Mouse (Mus musculus): ENCODE measurements around the gene Morc2b. TPM values are rescaled to one million over a fixed set of nuclear protein-coding genes. Genes with fewer than 3 reads are reported as not detected.
"Not testable (repeated sequence)": the region's sequence is repeated elsewhere in the genome, so short reads cannot be mapped to it uniquely, and the experiment has no call there.

The Morc2b gene
- total RNA-seq (2014; fragmentation: Nextera tagmentation) (not detected in 2 replicates), total RNA-seq (2017) (0.12 and 0.22 TPM in 2 replicates), polyA plus RNA-seq (2012) (not detected in 2 replicates)

GRCm38 (mm10) chr17:33139261-33139820, at the start of gene Morc2b:
Gene Morc2b, minus strand, starts transcription at chr17:33139683.
- TF ChIP-seq GATA2 (IDR thresholded peaks at IDR 0.05; ENCODE audit: borderline replicate concordance, low read depth, low read length) (no peak), GATA1 (IDR thresholded peaks at IDR 0.05; ENCODE audit: borderline replicate concordance, low read length) (no peak), CTCF (IDR thresholded peaks at IDR 0.05; ENCODE audit: low read depth, low read length) (no peak), POLR2AphosphoS5 (IDR thresholded peaks at IDR 0.05; ENCODE audit: insufficient replicate concordance, low read depth, low read length) (no peak), TAL1 (conservative IDR thresholded peaks at IDR 0.05; ENCODE audit: low read depth, low read length) (no peak)
- no peak for ATAC-seq (ENCODE audit: extremely low read depth, insufficient number of reproducible peaks, low FRiP score, poor library complexity, severe bottlenecking)
- DNase-seq (ENCODE audit: low spot score), result no peak
- Histone ChIP-seq H3K9me3 (replicated peaks) (no peaks in the 10 kb centered on the region), H3K36me3 (replicated peaks) (no peaks in the 10 kb centered on the region), H3K4me1 (ENCODE audit: insufficient read depth, low read depth, low read length) (no peaks in the 10 kb centered on the region), H3K4me3 (ENCODE audit: low read depth, low read length) (no peak within 1 kb of the TSS), H3K27me3 (ENCODE audit: insufficient read depth, low read length) (no peaks in the 10 kb centered on the region)

GRCm38 (mm10) chr17:33168147-33168546, 28.7 kb upstream of the Morc2b start, which contains the start of gene Olfr55:
Gene Olfr55, plus strand, starts transcription at chr17:33168447.
- not testable (repeated sequence) for H3K4me3 ChIP-seq (ENCODE audit: low read depth, low read length); H3K4me1 ChIP-seq (ENCODE audit: insufficient read depth, low read depth, low read length); H3K27me3 ChIP-seq (ENCODE audit: insufficient read depth, low read length); DNase-seq (ENCODE audit: low spot score); ATAC-seq (ENCODE audit: extremely low read depth, insufficient number of reproducible peaks, low FRiP score, poor library complexity, severe bottlenecking); H3K36me3 ChIP-seq (replicated peaks); H3K9me3 ChIP-seq (replicated peaks)

- Histone ChIP-seq H3K9me3 (replicated peaks) (no peaks in the 10 kb centered on the region), H3K4me1 (ENCODE audit: insufficient read depth, low read depth, low read length) (no peaks in the 10 kb centered on the region), H3K27me3 (ENCODE audit: insufficient read depth, low read length) (no peaks in the 10 kb centered on the region), H3K4me3 (ENCODE audit: low read depth, low read length) (no peak overlapping the region), H3K36me3 (replicated peaks) (no peaks in the 10 kb centered on the region)
- TF ChIP-seq POLR2AphosphoS5 (IDR thresholded peaks at IDR 0.05; ENCODE audit: insufficient replicate concordance, low read depth, low read length) (no peak), TAL1 (conservative IDR thresholded peaks at IDR 0.05; ENCODE audit: low read depth, low read length) (no peak), CTCF (IDR thresholded peaks at IDR 0.05; ENCODE audit: low read depth, low read length) (no peak), GATA2 (IDR thresholded peaks at IDR 0.05; ENCODE audit: borderline replicate concordance, low read depth, low read length) (no peak), GATA1 (IDR thresholded peaks at IDR 0.05; ENCODE audit: borderline replicate concordance, low read length) (no peak)
- no peak for DNase-seq (ENCODE audit: low spot score)
- no peak for ATAC-seq (ENCODE audit: extremely low read depth, insufficient number of reproducible peaks, low FRiP score, poor library complexity, severe bottlenecking)
Observed at GRCm38 (mm10) chr17:33126257-33126656, 13.2 kb downstream of the Morc2b start.

- DNase-seq (ENCODE audit: low spot score) (no peak), ATAC-seq (ENCODE audit: extremely low read depth, insufficient number of reproducible peaks, low FRiP score, poor library complexity, severe bottlenecking) (no peak)
- no peak overlapping the region for H3K4me3 ChIP-seq (ENCODE audit: low read depth, low read length)
- H3K9me3 ChIP-seq (replicated peaks), result no peaks in the 10 kb centered on the region
- no peaks in the 10 kb centered on the region for H3K4me1 ChIP-seq (ENCODE audit: insufficient read depth, low read depth, low read length)
- H3K36me3 ChIP-seq (replicated peaks), result no peaks in the 10 kb centered on the region
- 0 out of 2 replicates have a peak, but pooled peaks cover 2% of the 10 kb centered on the region for H3K27me3 ChIP-seq (ENCODE audit: insufficient read depth, low read length)
- no peak for TF ChIP-seq GATA1 (IDR thresholded peaks at IDR 0.05; ENCODE audit: borderline replicate concordance, low read length)
- TF ChIP-seq CTCF (IDR thresholded peaks at IDR 0.05; ENCODE audit: low read depth, low read length), result no peak
- TF ChIP-seq POLR2AphosphoS5 (IDR thresholded peaks at IDR 0.05; ENCODE audit: insufficient replicate concordance, low read depth, low read length), result no peak
- no peak for TF ChIP-seq GATA2 (IDR thresholded peaks at IDR 0.05; ENCODE audit: borderline replicate concordance, low read depth, low read length)
- TF ChIP-seq TAL1 (conservative IDR thresholded peaks at IDR 0.05; ENCODE audit: low read depth, low read length), result no peak
Observed at GRCm38 (mm10) chr17:33124546-33124945, 14.9 kb downstream of the Morc2b start.

DNA sequence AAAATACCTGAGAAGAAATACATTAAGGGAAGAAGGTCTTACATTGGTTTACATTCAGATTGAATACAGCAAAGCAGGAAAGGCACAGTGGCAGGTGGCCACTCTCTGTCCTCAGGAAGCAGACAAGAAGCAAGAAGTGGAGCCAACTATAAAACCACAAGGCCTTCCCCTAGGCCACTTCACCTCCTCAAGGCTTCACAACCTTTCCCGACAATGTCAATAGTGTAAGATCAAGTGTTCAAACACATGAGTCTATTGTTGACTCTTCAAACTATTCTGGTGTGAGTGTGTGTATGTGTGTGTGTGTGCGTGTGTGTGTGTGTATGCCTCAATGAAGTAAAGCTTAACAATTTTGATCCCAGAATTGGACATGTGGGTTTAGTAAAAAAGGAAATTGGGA, 42.1 kb downstream of the Morc2b start:
- no peak overlapping the region for H3K4me3 ChIP-seq (ENCODE audit: low read depth, low read length)
- DNase-seq (ENCODE audit: low spot score) (no peak), ATAC-seq (ENCODE audit: extremely low read depth, insufficient number of reproducible peaks, low FRiP score, poor library complexity, severe bottlenecking) (no peak)
- peaks cover 9% of the 10 kb centered on the region for H3K36me3 ChIP-seq (replicated peaks)
- no peak for TF ChIP-seq TAL1 (conservative IDR thresholded peaks at IDR 0.05; ENCODE audit: low read depth, low read length)
- no peak for TF ChIP-seq CTCF (IDR thresholded peaks at IDR 0.05; ENCODE audit: low read depth, low read length)
- TF ChIP-seq POLR2AphosphoS5 (IDR thresholded peaks at IDR 0.05; ENCODE audit: insufficient replicate concordance, low read depth, low read length), result no peak
- no peak for TF ChIP-seq GATA2 (IDR thresholded peaks at IDR 0.05; ENCODE audit: borderline replicate concordance, low read depth, low read length)
- TF ChIP-seq GATA1 (IDR thresholded peaks at IDR 0.05; ENCODE audit: borderline replicate concordance, low read length), result no peak
- no peaks in the 10 kb centered on the region for H3K27me3 ChIP-seq (ENCODE audit: insufficient read depth, low read length)
- H3K9me3 ChIP-seq (replicated peaks), result no peaks in the 10 kb centered on the region
- peaks cover 8% of the 10 kb centered on the region for H3K4me1 ChIP-seq (ENCODE audit: insufficient read depth, low read depth, low read length)

GRCm38 (mm10) chr17:33092391-33093193, 46.9 kb downstream of the Morc2b start:
- H3K4me1 ChIP-seq (ENCODE audit: insufficient read depth, low read depth, low read length), result peaks cover 14% of the 10 kb centered on the region
- no peaks in the 10 kb centered on the region for H3K9me3 ChIP-seq (replicated peaks)
- H3K4me3 ChIP-seq (ENCODE audit: low read depth, low read length), result peak overlapping the region; percentile 86
- no peak for TF ChIP-seq GATA1 (IDR thresholded peaks at IDR 0.05; ENCODE audit: borderline replicate concordance, low read length)
- no peak for TF ChIP-seq CTCF (IDR thresholded peaks at IDR 0.05; ENCODE audit: low read depth, low read length)
- no peak for TF ChIP-seq TAL1 (conservative IDR thresholded peaks at IDR 0.05; ENCODE audit: low read depth, low read length)
- TF ChIP-seq GATA2 (IDR thresholded peaks at IDR 0.05; ENCODE audit: borderline replicate concordance, low read depth, low read length), result no peak
- TF ChIP-seq POLR2AphosphoS5 (IDR thresholded peaks at IDR 0.05; ENCODE audit: insufficient replicate concordance, low read depth, low read length), result no peak
- ATAC-seq (ENCODE audit: extremely low read depth, insufficient number of reproducible peaks, low FRiP score, poor library complexity, severe bottlenecking), result peak; percentile 62
- no peaks in the 10 kb centered on the region for H3K27me3 ChIP-seq (ENCODE audit: insufficient read depth, low read length)
- peak; percentile 65 for DNase-seq (ENCODE audit: low spot score)
- H3K36me3 ChIP-seq (replicated peaks), result peaks cover 7% of the 10 kb centered on the region

Measured in G1E (cell line).